Mouse (Mus musculus) layer of hippocampus, adult 2 months (tissue): ENCODE measurements at regions not wholly inside any gene's neighbourhood (a gene's known extent, or its start where the extent isn't known, plus 50 kb on each side); places are given as distances from the start of the nearest gene placed in this dataset.

Experiments used
- DNase-seq, 2 experiments: peaks; one replicate each; pipeline ENCODE4 v3.0.0; 2022; ENCODE audit warnings: low spot score in 2 of 2
- H3K27ac ChIP-seq: fragments of 200-600 bp; 2 replicates; pipeline ENCODE4 v1.8.1; 2022
- H3K4me3 ChIP-seq: fragments of 200-600 bp; 2 replicates; pipeline ENCODE4 v1.8.1; 2022; ENCODE audit warnings: mild to moderate bottlenecking
- CTCF ChIP-seq: fragments of 200-600 bp; conservative IDR thresholded peaks from 2 replicates; pipeline ENCODE4 v1.8.1; 2022; ENCODE audit warnings: antibody characterized with exemption, mild to moderate bottlenecking, moderate library complexity

- no peak for TF ChIP-seq CTCF
- Histone ChIP-seq H3K27ac (no peak overlapping the region), H3K4me3 (no peak overlapping the region)
- DNase-seq = no peak
Measured at GRCm38 (mm10) chr1:186454393-186455085, 251.2 kb downstream of the Tgfb2 start.

DNA sequence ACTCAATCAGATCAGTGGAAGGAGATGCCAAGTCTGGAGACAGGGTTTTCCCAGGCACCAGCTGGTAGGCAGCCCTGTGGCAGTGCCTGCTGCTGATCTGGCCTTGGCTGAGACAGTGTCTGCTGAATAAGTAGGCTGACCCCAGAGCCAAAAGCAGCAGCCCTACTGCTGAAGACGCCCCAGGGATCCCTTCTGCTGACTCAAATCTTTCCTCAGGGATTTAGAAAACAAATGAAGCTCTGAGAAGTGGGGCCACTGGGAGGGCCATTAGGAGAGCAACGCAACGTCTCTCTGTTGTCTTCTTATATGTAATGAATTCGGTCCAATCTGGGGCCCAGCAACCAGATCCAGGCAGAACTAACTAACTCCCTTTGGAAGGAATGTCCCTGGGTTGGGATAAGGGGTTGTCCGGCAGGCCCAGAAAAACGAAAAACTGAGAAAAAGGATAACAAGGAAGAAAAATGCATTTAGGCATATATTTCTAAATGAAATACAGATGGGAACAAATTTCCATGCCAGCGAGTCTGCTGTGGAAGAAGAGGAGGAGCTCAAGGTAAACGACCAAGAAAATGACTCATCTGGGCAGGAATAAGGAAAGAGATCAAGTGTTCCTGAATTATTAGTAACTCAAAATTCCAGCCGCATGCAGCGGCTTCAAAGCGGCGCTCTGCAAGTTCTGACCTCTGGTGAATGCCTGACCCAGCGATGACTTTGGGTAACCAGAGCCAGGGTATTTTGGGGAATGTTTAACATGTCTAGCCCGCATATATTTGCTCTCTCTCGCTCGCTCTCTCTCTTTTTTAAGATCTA lies 256.7 kb downstream of the Tgfb2 start:
- H3K27ac ChIP-seq = no peak overlapping the region

GRCm38 (mm10) chr1:186447521-186447920 lies 258.3 kb downstream of the Tgfb2 start:
- DNase-seq = no peak
- H3K27ac ChIP-seq = no peak overlapping the region
- H3K4me3 ChIP-seq = no peak overlapping the region
- no peak for TF ChIP-seq CTCF

More for the DNA sequence above, 256.7 kb downstream of the Tgfb2 start:
- no peak for DNase-seq
- no peak for TF ChIP-seq CTCF
- H3K4me3 ChIP-seq = no peak overlapping the region

DNA sequence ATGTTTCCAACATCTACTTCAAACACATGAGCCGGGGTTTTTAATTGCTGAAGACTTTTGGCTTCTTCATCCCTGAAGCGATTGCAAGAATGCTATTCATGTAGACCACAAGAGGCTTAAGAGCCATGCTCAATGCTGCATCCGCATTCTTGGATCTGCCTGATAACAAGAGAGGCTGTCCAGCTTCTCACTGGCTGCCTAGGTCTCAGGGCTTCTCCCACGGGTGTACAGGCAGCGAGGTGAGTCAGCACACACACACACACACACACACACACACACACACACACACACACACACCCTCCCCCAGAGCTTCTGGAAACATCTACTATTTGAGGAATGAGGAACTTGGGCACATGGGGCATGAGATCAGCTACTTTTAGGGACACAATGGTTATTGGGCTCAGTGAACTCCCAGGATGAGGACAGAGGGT lies 261.1 kb downstream of the Tgfb2 start:
- DNase-seq = no peak

GRCm38 (mm10) chr1:186442160-186442559 lies 263.6 kb downstream of the Tgfb2 start:
- TF ChIP-seq CTCF = no peak
- Histone ChIP-seq H3K27ac (no peak overlapping the region), H3K4me3 (no peak overlapping the region)
- no peak for DNase-seq

More for the DNA sequence above, 261.1 kb downstream of the Tgfb2 start:
- Histone ChIP-seq H3K4me3 (no peak overlapping the region), H3K27ac (no peak overlapping the region)
- TF ChIP-seq CTCF = no peak

DNA sequence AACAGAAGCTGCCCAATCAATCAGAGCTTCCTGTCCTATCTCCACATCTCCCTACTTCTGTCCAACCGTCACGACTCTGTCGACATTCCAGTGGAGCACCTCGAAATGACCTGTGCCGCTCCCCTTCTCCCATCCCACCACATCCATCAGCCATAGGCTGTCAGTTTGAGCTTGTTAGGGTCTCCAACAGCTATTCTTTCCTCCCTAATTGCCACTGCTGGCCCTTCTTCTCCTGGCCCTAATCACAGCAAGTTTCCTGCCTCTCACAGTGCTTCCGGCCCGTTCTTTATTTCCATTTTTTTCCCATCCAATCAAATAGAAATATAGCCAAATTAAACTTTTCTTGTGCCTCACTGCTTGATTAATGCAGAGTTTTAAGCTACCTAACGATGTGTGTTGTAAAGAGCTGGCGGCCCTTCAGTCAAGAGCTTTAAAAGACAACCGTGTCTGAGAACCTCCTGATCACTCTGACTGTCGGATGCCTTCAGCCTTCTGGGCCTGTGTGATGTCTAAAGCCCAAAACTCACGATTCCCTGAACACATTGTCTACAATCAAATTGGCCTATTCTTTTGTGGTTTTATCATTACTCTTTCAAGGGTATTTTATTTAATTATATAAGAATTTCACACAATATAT lies 270.3 kb downstream of the Tgfb2 start:
- TF ChIP-seq CTCF = no peak
- H3K4me3 ChIP-seq = no peak overlapping the region
- peak overlapping the region; percentile 89 for H3K27ac ChIP-seq
- no peak for DNase-seq

GRCm38 (mm10) chr1:186434782-186435181 lies 271.0 kb downstream of the Tgfb2 start:
- no peak for TF ChIP-seq CTCF
- Histone ChIP-seq H3K27ac (peak overlapping the region; percentile 89), H3K4me3 (no peak overlapping the region)
- DNase-seq = peak in 1 of 2 experiments; percentile 25

DNA sequence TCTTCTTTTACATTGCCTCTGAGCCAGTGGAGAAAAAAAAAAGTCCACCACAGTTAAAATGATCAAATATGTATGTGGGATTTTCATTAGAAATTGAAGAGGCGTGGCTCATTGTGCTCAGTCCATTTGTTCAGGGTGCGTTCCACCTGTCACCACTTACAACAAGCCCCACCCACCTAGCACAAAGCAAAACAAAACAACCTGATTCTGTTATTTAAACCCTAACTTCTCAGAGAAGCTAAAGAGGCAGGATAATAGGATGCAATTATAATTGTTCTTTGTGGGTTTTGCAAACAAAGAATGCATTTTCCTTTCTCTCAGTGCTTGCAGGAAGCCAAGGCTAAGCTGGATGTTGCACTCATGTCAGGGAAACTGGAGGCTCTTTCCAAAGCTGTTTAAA lies 271.8 kb downstream of the Tgfb2 start:
- DNase-seq = no peak
- Histone ChIP-seq H3K4me3 (no peak overlapping the region), H3K27ac (peak overlapping the region; percentile 89)
- TF ChIP-seq CTCF = no peak

- peak; percentile 45 to 68 for DNase-seq
- TF ChIP-seq CTCF = no peak
- H3K27ac ChIP-seq = peak overlapping the region; percentile 89
- no peak overlapping the region for H3K4me3 ChIP-seq
Measured at GRCm38 (mm10) chr1:186433169-186433665, 272.6 kb downstream of the Tgfb2 start.

GRCm38 (mm10) chr1:186425421-186425820 lies 280.4 kb downstream of the Tgfb2 start:
- H3K27ac ChIP-seq = no peak overlapping the region
- no peak for DNase-seq
- no peak for TF ChIP-seq CTCF
- no peak overlapping the region for H3K4me3 ChIP-seq

DNA sequence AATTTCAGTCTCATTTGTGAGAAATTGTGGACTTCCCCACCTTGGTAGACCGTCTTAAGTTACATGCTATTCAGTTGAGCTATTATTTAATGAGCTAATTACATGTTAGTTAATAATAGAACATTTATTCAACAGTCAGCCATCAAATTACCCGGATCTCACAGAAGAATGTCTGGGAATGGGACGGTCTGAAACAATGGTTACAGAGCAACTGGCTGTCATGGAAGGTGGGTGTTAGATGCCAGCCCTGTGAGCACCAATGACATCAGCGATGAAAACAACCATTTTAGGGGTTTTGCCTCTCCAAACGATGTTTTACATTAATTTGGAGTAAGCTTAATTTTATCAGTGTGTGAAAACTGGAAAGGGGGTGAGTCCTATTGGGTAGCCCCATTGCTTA lies 281.7 kb downstream of the Tgfb2 start:
- no peak overlapping the region for H3K27ac ChIP-seq
- no peak for TF ChIP-seq CTCF

GRCm38 (mm10) chr1:186417101-186417500 lies 288.7 kb downstream of the Tgfb2 start:
- no peak for TF ChIP-seq CTCF
- DNase-seq = no peak
- no peak overlapping the region for H3K4me3 ChIP-seq
- H3K27ac ChIP-seq = no peak overlapping the region

More for the DNA sequence above, 281.7 kb downstream of the Tgfb2 start:
- H3K4me3 ChIP-seq = no peak overlapping the region
- DNase-seq = no peak

DNA sequence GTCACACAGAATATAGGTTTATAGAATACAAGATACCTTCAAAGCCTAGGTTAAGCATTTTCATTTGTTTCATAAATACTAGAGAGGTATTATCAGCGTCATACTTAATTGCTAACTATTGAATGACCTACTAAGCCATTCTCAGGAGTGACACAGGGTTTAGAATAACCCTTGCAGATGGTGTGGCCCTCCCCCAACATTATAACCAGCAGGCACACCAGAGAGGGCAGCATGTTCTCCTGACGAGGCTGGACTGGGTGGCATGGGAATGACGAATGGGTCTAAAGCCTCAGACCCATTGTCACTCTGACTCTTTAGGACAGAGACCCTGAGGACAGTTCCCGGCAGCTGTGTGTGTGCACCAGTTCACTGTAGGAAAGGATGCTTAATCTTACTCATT lies 290.5 kb downstream of the Tgfb2 start:
- Histone ChIP-seq H3K27ac (no peak overlapping the region), H3K4me3 (no peak overlapping the region)
- TF ChIP-seq CTCF = no peak
- no peak for DNase-seq

GRCm38 (mm10) chr1:186413886-186414245 lies 291.9 kb downstream of the Tgfb2 start:
- peak overlapping the region; percentile 73 for H3K27ac ChIP-seq
- H3K4me3 ChIP-seq = no peak overlapping the region
- DNase-seq = no peak
- TF ChIP-seq CTCF = no peak
